Mouse (Mus musculus): ENCODE measurements at regions not wholly inside any gene's neighbourhood (a gene's known extent, or its start where the extent isn't known, plus 50 kb on each side); places are given as distances from the start of the nearest gene placed in this dataset.

GRCm38 (mm10) chr13:51355507-51355906 lies 52.9 kb upstream of the S1pr3 start:
- no peak overlapping the region for H3K27ac ChIP-seq (ENCODE audit: control insufficient read depth, insufficient read depth, low read depth, low read length, poor library complexity)
- no peak for TF ChIP-seq POLR2A (IDR thresholded peaks at IDR 0.05; ENCODE audit: borderline replicate concordance, control insufficient read depth, low read depth, low read length)
- no peak for TF ChIP-seq CTCF (IDR thresholded peaks at IDR 0.05; ENCODE audit: control insufficient read depth, insufficient read depth, low read length)
- WGBS, result 88% methylated on average over 2 of the region's 2 CpGs
- no peaks in the 10 kb centered on the region for H3K4me1 ChIP-seq (ENCODE audit: control insufficient read depth, insufficient read depth, low read length)
- H3K4me3 ChIP-seq (replicated peaks; ENCODE audit: control insufficient read depth, low read depth, low read length), result no peak overlapping the region
